Mouse (Mus musculus) inflammation-experienced regulatory T-cells, adult 16 weeks (primary cell): Measurements from ENCODE around the gene Olfr616. TPM values are rescaled to one million over a fixed set of nuclear protein-coding genes. Genes with fewer than 3 reads are reported as not detected.

Experiments
- polyA plus RNA-seq: library from polyadenylated mRNA; unstranded; fragments of 100-300 nt; shearing (Covaris generic); gene quantifications from one replicate; pipeline ENCODE4 v1.2.1, GENCODE M21; 2017

Olfr616 gene
- not detected for polyA plus RNA-seq

DNA sequence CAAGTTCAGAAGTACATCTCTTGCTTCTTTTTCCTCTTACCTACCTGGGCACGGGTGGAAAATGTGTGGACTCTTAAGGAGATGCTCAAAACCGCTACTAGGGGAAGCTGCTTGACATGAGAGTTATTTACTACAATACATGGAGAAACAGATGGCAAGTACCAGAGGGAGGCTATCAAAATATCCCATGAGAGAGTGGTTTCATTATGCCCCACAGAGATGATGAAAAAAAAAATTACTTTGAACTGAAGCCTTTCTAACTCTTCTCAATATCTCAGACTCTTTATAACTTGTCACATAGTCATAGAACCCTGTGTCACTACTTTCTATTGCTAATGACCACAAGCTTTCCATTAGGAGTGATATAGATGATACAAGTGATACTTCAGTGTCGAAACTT, at the start of gene Olfr616:
Gene Olfr616, minus strand, starts transcription at position 101 of the 400 bp plus-strand sequence.

GRCm38 (mm10) chr7:103612434-103612833, 43.5 kb upstream of the Olfr616 start, which contains the start of gene Olfr620:
Gene Olfr620 (minus strand): TSS chr7:103612534.

DNA sequence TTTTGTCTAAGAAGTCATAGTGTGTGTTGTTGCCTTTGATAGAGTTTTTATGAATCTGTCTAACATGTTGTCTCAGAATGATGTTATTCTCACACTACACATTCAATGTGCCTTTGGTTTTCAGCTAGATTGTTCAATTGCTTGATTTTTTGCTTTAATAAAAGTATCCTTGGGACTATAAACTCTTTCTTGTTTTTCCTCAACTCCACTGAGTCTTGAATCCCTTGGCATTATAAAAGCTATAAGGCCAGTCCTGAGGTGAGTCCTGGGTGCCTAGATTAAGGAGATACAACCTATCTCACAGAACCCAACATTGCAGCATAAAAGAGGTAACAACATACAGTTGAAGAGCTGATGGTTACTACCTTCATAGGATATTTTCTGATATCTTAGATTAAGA, 31.3 kb upstream of the Olfr616 start, which contains the start of gene Olfr619:
Gene Olfr619, plus strand, starts transcription at position 301 of the 400 bp plus-strand sequence.

DNA sequence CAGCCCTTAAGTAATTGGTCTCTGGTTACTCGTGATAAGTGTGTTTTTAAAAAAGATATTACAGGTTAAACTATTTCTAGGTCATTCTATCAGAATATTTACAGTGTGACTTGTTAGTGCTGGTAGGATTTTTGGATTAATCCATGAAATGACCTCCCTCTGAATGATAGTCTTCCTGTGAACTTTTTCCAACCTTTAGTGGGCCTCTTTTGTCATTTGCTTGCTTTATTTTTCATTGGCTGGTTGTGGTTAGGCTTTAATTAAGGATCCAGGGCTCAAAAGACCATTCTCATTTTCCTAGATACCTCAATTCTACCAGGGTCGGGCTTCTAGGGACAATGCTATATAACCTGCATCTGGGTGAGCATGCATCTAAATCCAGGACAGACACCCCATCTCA, 20.9 kb upstream of the Olfr616 start, which contains the start of gene Olfr618:
Gene Olfr618, plus strand, starts transcription at position 301 of the 400 bp plus-strand sequence.

GRCm38 (mm10) chr7:103572761-103573160, 3.8 kb upstream of the Olfr616 start, which contains the start of gene Olfr617:
Gene Olfr617 (plus strand): TSS chr7:103573061.

DNA sequence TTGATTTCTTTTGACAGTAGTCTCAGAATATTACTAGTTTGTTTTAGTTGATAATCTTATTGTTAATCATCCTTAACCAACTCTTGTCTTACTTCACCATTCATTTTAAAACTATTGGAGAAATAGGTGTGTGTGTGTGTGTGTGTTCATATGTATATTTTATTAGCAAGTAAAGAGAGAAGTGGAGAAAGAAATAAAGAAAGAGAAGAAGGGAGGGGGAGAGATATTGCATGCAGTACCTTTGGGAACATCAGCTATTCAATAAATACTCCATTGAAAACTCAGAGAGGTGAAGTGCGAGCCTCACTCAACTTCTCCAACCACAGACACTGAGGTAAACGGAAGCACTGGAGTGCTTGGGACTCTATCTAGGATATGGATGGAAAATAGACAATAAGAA, 13.2 kb downstream of the Olfr616 start, which contains the start of gene Olfr615:
Gene Olfr615, plus strand, starts transcription at position 301 of the 400 bp plus-strand sequence.

GRCm38 (mm10) chr7:103547774-103548173, 21.2 kb downstream of the Olfr616 start, which contains the start of gene Olfr613:
Gene Olfr613 (plus strand): TSS chr7:103548074.

GRCm38 (mm10) chr7:103542617-103543016, 26.3 kb downstream of the Olfr616 start, which contains the start of gene Olfr612:
Gene Olfr612 (minus strand): TSS chr7:103542717.

DNA sequence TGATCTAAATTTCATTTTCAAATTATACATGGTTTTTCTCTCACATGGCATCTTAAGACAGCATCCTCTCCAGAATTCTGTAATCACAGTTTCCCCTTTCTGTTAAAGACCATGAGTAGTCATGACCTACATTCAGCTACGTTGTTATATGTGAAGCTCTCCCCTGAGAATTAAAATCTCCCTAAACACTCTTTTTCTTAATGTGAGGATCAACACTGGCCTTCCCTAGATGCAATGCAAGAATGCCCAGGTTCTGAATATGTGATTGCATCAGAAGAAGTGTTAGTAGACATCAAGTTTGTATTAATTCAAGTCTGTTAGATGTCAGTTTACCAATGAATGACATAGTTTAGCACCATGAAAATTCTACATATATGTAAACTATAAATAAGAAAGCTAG, 48.2 kb downstream of the Olfr616 start, which contains the start of gene Olfr611:
Gene Olfr611, minus strand, starts transcription at position 101 of the 400 bp plus-strand sequence.

Other genes starting within 250 kb of the Olfr616 start
- gene Olfr598, start 245.6 kb downstream of the Olfr616 start, polyA plus RNA-seq, result not detected
- not detected for gene Olfr599, start 233.2 kb downstream of the Olfr616 start, polyA plus RNA-seq
- gene Olfr600, start 219.5 kb downstream of the Olfr616 start, polyA plus RNA-seq, result not detected
- not detected for gene Olfr601, start 206.5 kb downstream of the Olfr616 start, polyA plus RNA-seq
- gene Olfr603, start 183.0 kb downstream of the Olfr616 start, polyA plus RNA-seq, result not detected
- not detected for gene Usp17lc, start 154.1 kb downstream of the Olfr616 start, polyA plus RNA-seq
- gene Olfr605, start 123.7 kb downstream of the Olfr616 start, polyA plus RNA-seq, result not detected
- gene Olfr606, start 120.1 kb downstream of the Olfr616 start, polyA plus RNA-seq, result not detected
- 0.07 TPM for gene Olfr607, start 105.0 kb downstream of the Olfr616 start, polyA plus RNA-seq
- gene Olfr608, start 99.3 kb downstream of the Olfr616 start, polyA plus RNA-seq, result not detected
- not detected for gene Olfr609, start 71.1 kb downstream of the Olfr616 start, polyA plus RNA-seq
- not detected for gene Olfr610, start 57.0 kb downstream of the Olfr616 start, polyA plus RNA-seq
- gene Olfr611, start 48.3 kb downstream of the Olfr616 start, polyA plus RNA-seq, result not detected
- gene Olfr612, start 26.4 kb downstream of the Olfr616 start, polyA plus RNA-seq, result not detected
- gene Olfr613, start 21.1 kb downstream of the Olfr616 start, polyA plus RNA-seq, result not detected
- not detected for gene Olfr615, start 13.1 kb downstream of the Olfr616 start, polyA plus RNA-seq
- gene Olfr617, start 3.9 kb upstream of the Olfr616 start, polyA plus RNA-seq, result not detected
- gene Olfr618, start 21.0 kb upstream of the Olfr616 start, polyA plus RNA-seq, result not detected
- not detected for gene Olfr619, start 31.4 kb upstream of the Olfr616 start, polyA plus RNA-seq
- not detected for gene Olfr620, start 43.4 kb upstream of the Olfr616 start, polyA plus RNA-seq
- gene Olfr622, start 73.6 kb upstream of the Olfr616 start, polyA plus RNA-seq, result not detected
- not detected for gene Olfr623, start 94.6 kb upstream of the Olfr616 start, polyA plus RNA-seq
- not detected for gene Olfr624, start 102.0 kb upstream of the Olfr616 start, polyA plus RNA-seq
- not detected for gene Olfr625-ps1, start 113.6 kb upstream of the Olfr616 start, polyA plus RNA-seq
- not detected for gene Olfr243, start 145.5 kb upstream of the Olfr616 start, polyA plus RNA-seq
- gene Olfr628, start 161.2 kb upstream of the Olfr616 start, polyA plus RNA-seq, result not detected
- not detected for gene Olfr629, start 175.8 kb upstream of the Olfr616 start, polyA plus RNA-seq
- not detected for gene Olfr630, start 188.2 kb upstream of the Olfr616 start, polyA plus RNA-seq
- not detected for gene Olfr69, start 202.5 kb upstream of the Olfr616 start, polyA plus RNA-seq
- not detected for gene Olfr68, start 210.6 kb upstream of the Olfr616 start, polyA plus RNA-seq
- not detected for gene Olfr67, start 222.7 kb upstream of the Olfr616 start, polyA plus RNA-seq
- 122 TPM for gene Hbb-bt, start 244.9 kb upstream of the Olfr616 start, polyA plus RNA-seq